Mouse (Mus musculus) liver, embryonic 12.5 days (tissue): ENCODE results near the gene Lsmem1. TPM values are rescaled to one million over a fixed set of nuclear protein-coding genes. Genes with fewer than 3 reads are reported as not detected.
"Not testable (repeated sequence)": the region's sequence is repeated elsewhere in the genome, so short reads cannot be mapped to it uniquely, and the experiment has no call there.

Experiments used
- ATAC-seq: fragments of 200-750 bp; cut with Nextera tagmentation; 2 replicates; pipeline ENCODE4 v1.8.0; 2017; ENCODE audit warnings: moderate number of reproducible peaks, mild to moderate bottlenecking, moderate library complexity
- H3K27ac ChIP-seq: fragments of 300-500 bp; sonication (generic); 2 replicates; pipeline ENCODE4 v1.5.1; 2016; ENCODE audit warnings: mild to moderate bottlenecking
- H3K27me3 ChIP-seq: fragments of 300-500 bp; sonication (generic); replicated peaks from 2 replicates; pipeline ENCODE4 v1.6.1; 2016; ENCODE audit warnings: mild to moderate bottlenecking, moderate library complexity
- H3K36me3 ChIP-seq: fragments of 300-500 bp; sonication (generic); 2 replicates; pipeline ENCODE4 v1.6.1; 2016; ENCODE audit warnings: mild to moderate bottlenecking, moderate library complexity
- H3K4me1 ChIP-seq: fragments of 300-500 bp; sonication (generic); 2 replicates; pipeline ENCODE4 v1.6.1; 2016
- H3K4me2 ChIP-seq: fragments of 300-500 bp; sonication (generic); 2 replicates; pipeline ENCODE4 v1.6.1; 2016; ENCODE audit warnings: mild to moderate bottlenecking, moderate library complexity
- H3K4me3 ChIP-seq: fragments of 300-500 bp; sonication (generic); 2 replicates; pipeline ENCODE4 v1.5.1; 2016; ENCODE audit warnings: mild to moderate bottlenecking, moderate library complexity
- H3K9ac ChIP-seq: fragments of 300-500 bp; sonication (generic); 2 replicates; pipeline ENCODE4 v1.6.1; 2016; ENCODE audit warnings: mild to moderate bottlenecking, moderate library complexity
- H3K9me3 ChIP-seq: fragments of 300-500 bp; sonication (generic); replicated peaks from 2 replicates; pipeline ENCODE4 v1.6.1; 2016; ENCODE audit warnings: mild to moderate bottlenecking, moderate library complexity
- WGBS: fragments of 180-500 bp; shearing (Covaris S2); methylation state at CpG from one replicate; pipeline ENCODE4 v1.1.7; 2016; ENCODE audit not compliant: insufficient replicate concordance; 5-methylcytosine and 5-hydroxymethylcytosine counted together
- polyA plus RNA-seq: library from polyadenylated mRNA; unstranded; fragments of >200 nt; fragmentation: Nextera tagmentation; extraction: Ambion mirVana; gene quantifications from 2 replicates; pipeline ENCODE4 v1.2.1, GENCODE M21; 2016

Lsmem1 gene
- polyA plus RNA-seq, 1 experiment from 2014 or later, result not detected

DNA sequence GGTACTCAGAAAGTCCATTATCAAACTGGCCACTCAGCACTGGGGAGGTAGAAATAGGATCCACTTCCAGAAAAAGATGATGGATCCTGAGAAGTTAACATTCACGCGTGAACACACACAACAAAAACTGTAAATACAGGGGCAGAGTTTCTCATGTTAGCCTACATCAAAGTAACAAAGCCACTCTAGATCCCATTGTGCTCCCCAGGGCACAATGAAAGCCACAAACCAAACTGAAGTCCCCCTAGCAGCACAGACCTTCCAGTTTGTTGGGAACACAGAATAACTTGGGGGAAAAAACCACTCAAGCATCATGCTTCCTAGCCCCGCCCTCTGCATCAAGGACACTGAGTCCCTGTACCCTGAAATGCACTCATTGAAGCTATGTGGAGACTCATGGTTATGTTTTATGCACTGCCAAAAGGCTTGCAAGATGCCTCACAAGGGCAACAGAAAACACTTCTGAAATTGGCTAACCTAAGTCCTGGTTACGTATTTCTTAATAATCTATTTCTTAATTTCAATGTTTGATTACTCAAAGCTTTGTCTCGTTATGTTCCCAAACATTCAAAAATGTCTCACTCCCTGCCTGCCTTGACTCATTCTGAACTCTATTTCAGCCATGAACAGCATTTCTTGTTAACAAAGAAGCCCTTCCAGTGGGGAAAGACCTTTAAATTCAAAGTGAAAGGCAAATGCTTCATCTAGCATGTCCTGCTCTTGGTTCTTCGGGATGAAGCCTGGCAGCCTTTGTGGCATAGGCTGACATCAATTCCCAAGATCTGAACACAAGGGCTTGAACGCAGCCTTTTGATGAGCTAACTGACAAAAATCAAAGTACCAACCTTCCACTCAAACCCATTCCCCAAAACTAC, 3.1 kb upstream of the Lsmem1 start:
- Histone ChIP-seq H3K9me3 (no peaks in the 10 kb centered on the region), H3K27ac (no peak overlapping the region), H3K4me2 (no peak overlapping the region), H3K27me3 (no peaks in the 10 kb centered on the region), H3K9ac (no peak overlapping the region), H3K36me3 (peaks cover 64% of the 10 kb centered on the region), H3K4me1 (no peaks in the 10 kb centered on the region), H3K4me3 (no peak overlapping the region)
- 82% methylated on average over 7 of the region's 7 CpGs for WGBS
- ATAC-seq, result no peak

GRCm38 (mm10) chr12:40200484-40201235, 1.4 kb upstream of the Lsmem1 start:
- Histone ChIP-seq H3K36me3 (peaks cover 47% of the 10 kb centered on the region), H3K4me1 (no peaks in the 10 kb centered on the region), H3K4me2 (no peak overlapping the region), H3K4me3 (no peak overlapping the region), H3K9me3 (no peaks in the 10 kb centered on the region), H3K27ac (no peak overlapping the region), H3K9ac (no peak overlapping the region), H3K27me3 (no peaks in the 10 kb centered on the region)
- WGBS, result 85% methylated on average over 6 of the region's 6 CpGs
- ATAC-seq, result no peak

- H3K27me3 ChIP-seq, result no peaks in the 10 kb centered on the region
- no peaks in the 10 kb centered on the region for H3K4me1 ChIP-seq
- no peaks in the 10 kb centered on the region for H3K9me3 ChIP-seq
- H3K4me2 ChIP-seq, result no peak overlapping the region
- no peak for ATAC-seq
- WGBS, result 43% methylated on average over 7 of the region's 7 CpGs
- no peak overlapping the region for H3K4me3 ChIP-seq
- H3K27ac ChIP-seq, result no peak overlapping the region
- peaks cover 39% of the 10 kb centered on the region for H3K36me3 ChIP-seq
- no peak overlapping the region for H3K9ac ChIP-seq
Observed at GRCm38 (mm10) chr12:40199795-40200402, 609 bp upstream of the Lsmem1 start.

- Histone ChIP-seq H3K4me1 (no peaks in the 10 kb centered on the region), H3K9ac (no peak overlapping the region), H3K9me3 (no peaks in the 10 kb centered on the region), H3K4me2 (no peak overlapping the region), H3K27me3 (no peaks in the 10 kb centered on the region), H3K27ac (no peak overlapping the region), H3K4me3 (no peak overlapping the region), H3K36me3 (peaks cover 24% of the 10 kb centered on the region)
- 81% methylated on average over 9 of the region's 9 CpGs for WGBS
- no peak for ATAC-seq
Observed at GRCm38 (mm10) chr12:40198427-40198826, 863 bp downstream of the Lsmem1 start.

GRCm38 (mm10) chr12:40198019-40198418, 1.3 kb downstream of the Lsmem1 start:
- Histone ChIP-seq H3K27ac (no peak overlapping the region), H3K27me3 (no peaks in the 10 kb centered on the region), H3K4me2 (no peak overlapping the region), H3K9me3 (no peaks in the 10 kb centered on the region), H3K36me3 (peaks cover 21% of the 10 kb centered on the region), H3K4me1 (no peaks in the 10 kb centered on the region), H3K4me3 (no peak overlapping the region), H3K9ac (no peak overlapping the region)
- 72% methylated on average over 5 of the region's 5 CpGs for WGBS
- no peak for ATAC-seq

- Histone ChIP-seq H3K4me2 (no peak overlapping the region), H3K9ac (no peak overlapping the region), H3K4me1 (no peaks in the 10 kb centered on the region), H3K9me3 (no peaks in the 10 kb centered on the region), H3K36me3 (peaks cover 17% of the 10 kb centered on the region), H3K4me3 (no peak overlapping the region), H3K27ac (no peak overlapping the region), H3K27me3 (no peaks in the 10 kb centered on the region)
- no peak for ATAC-seq
Observed at GRCm38 (mm10) chr12:40197511-40197910, 1.8 kb downstream of the Lsmem1 start.

- WGBS, result 34% methylated on average over 3 of the region's 3 CpGs
- H3K27ac ChIP-seq, result no peak overlapping the region
- H3K4me2 ChIP-seq, result no peak overlapping the region
- H3K9me3 ChIP-seq, result peaks cover 6% of the 10 kb centered on the region
- H3K9ac ChIP-seq, result no peak overlapping the region
- H3K36me3 ChIP-seq, result no peaks in the 10 kb centered on the region
- no peak overlapping the region for H3K4me3 ChIP-seq
- no peak for ATAC-seq
- no peaks in the 10 kb centered on the region for H3K4me1 ChIP-seq
- H3K27me3 ChIP-seq, result no peaks in the 10 kb centered on the region
Observed at GRCm38 (mm10) chr12:40185474-40185873, 13.8 kb downstream of the Lsmem1 start.

DNA sequence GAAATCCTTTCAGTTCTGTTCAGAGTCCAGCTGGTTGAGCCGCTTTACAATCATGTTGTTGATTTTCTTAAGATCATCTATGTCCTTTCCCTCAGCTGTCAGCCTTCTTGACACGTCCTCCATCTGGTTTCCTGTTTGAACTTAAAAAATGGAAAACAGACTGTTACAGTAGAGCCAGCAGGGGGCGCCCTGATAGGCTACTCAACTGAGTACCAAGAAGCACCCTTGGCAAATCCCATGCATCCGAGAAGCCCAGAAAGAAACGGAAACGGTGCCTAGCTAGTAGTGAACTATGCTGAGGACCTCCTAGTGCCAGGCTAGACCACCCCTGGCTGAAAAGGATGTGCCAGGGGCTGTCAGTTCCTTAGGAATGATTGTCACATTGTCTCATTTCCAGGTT, 22.2 kb downstream of the Lsmem1 start:
- H3K4me2 ChIP-seq, result no peak overlapping the region
- H3K9me3 ChIP-seq, result peaks cover 7% of the 10 kb centered on the region; the same call in 1 of the 2 replicates
- no peaks in the 10 kb centered on the region for H3K36me3 ChIP-seq
- no peak for ATAC-seq
- no peak overlapping the region for H3K9ac ChIP-seq
- no peak overlapping the region for H3K27ac ChIP-seq
- no peaks in the 10 kb centered on the region for H3K4me1 ChIP-seq
- no peak overlapping the region for H3K4me3 ChIP-seq
- WGBS, result 45% methylated on average over 6 of the region's 6 CpGs
- no peaks in the 10 kb centered on the region for H3K27me3 ChIP-seq

DNA sequence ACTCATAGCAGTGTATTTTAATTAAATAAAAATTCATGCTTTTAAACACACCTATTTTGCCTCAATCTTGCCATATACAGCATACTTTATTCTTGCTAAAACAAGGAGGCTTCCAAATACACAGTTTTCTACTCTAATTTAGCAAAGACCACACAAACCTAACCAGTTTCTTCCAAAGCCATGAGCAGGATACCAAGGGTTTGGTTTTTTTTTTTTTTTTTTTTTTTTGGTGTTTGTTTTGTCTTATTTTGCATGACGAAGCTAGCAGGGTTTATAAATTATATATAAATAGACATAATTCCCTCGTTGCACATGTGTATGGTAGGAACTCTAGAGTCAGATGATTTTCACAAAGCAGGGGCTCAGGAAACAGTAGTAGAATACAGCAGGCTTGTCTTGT, 23.1 kb downstream of the Lsmem1 start:
- no peak overlapping the region for H3K4me2 ChIP-seq
- 53% methylated on average over 2 of the region's 2 CpGs for WGBS
- ATAC-seq, result no peak

GRCm38 (mm10) chr12:40175171-40175570, 24.1 kb downstream of the Lsmem1 start:
- not testable (repeated sequence) for H3K4me1 ChIP-seq, H3K27me3 ChIP-seq, H3K27ac ChIP-seq, ATAC-seq, H3K4me2 ChIP-seq, H3K36me3 ChIP-seq, H3K9ac ChIP-seq, H3K4me3 ChIP-seq, H3K9me3 ChIP-seq
- WGBS, result 32% methylated on average over 1 of the region's 1 CpGs

More for the DNA sequence above, 23.1 kb downstream of the Lsmem1 start:
- Histone ChIP-seq H3K9ac (no peak overlapping the region), H3K36me3 (no peaks in the 10 kb centered on the region), H3K4me3 (no peak overlapping the region), H3K27me3 (no peaks in the 10 kb centered on the region), H3K4me1 (no peaks in the 10 kb centered on the region), H3K27ac (no peak overlapping the region), H3K9me3 (peaks cover 5% of the 10 kb centered on the region; the same call in 1 of the 2 replicates)

DNA sequence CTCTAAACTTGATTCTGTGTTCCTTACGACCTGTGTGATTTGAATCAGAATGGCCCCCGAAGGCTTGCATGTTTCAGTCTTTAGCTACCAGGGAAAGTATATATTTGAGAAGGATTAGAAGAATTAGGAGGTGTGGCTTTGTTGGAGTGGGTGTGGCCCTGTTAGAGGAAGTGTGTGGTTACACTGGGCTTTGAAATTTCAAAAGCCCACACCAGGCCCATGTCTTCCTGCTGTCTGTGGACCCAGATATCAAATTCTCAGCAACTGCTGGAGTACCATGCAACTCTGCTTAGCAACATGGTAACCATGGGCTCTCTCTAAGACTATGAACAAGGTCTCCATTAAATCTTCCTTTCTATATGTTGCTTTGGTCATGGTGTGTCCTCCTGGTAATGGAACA, 27.7 kb downstream of the Lsmem1 start:
- ATAC-seq, result no peak
- no peak overlapping the region for H3K4me3 ChIP-seq
- no peaks in the 10 kb centered on the region for H3K36me3 ChIP-seq
- no peaks in the 10 kb centered on the region for H3K4me1 ChIP-seq
- no peak overlapping the region for H3K9ac ChIP-seq
- H3K4me2 ChIP-seq, result no peak overlapping the region
- no peaks in the 10 kb centered on the region for H3K27me3 ChIP-seq
- H3K27ac ChIP-seq, result no peak overlapping the region
- 62% methylated on average over 2 of the region's 2 CpGs for WGBS
- no peaks in the 10 kb centered on the region for H3K9me3 ChIP-seq

- no peaks in the 10 kb centered on the region for H3K9me3 ChIP-seq
- no peak for ATAC-seq
- H3K27me3 ChIP-seq, result no peaks in the 10 kb centered on the region
- no peak overlapping the region for H3K27ac ChIP-seq
- no peak overlapping the region for H3K9ac ChIP-seq
- no peaks in the 10 kb centered on the region for H3K4me1 ChIP-seq
- WGBS, result 87% methylated on average over 1 of the region's 1 CpGs
- H3K4me2 ChIP-seq, result no peak overlapping the region
- no peaks in the 10 kb centered on the region for H3K36me3 ChIP-seq
- H3K4me3 ChIP-seq, result no peak overlapping the region
Observed at GRCm38 (mm10) chr12:40169675-40170074, 29.6 kb downstream of the Lsmem1 start.
